Comparison of ENCODE assay signal across 24 mouse cellular contexts in genomic region chr4:141796356-141796755, GRCm38 (mm10). TPM values are rescaled to one million over a fixed set of nuclear protein-coding genes. Genes with fewer than 3 reads are reported as not detected.
A peak's percentile ranks its signal among the peaks of the same experiment; 100 is the strongest.
DNase-seq lines count a peak whose midpoint lies in the region; ATAC-seq lines count a peak whose summit lies in the region.
"Had no signal": no experiment of that assay in that cellular context is flagged by ENCODE, and none has a peak within 500 bp of the region (broad histone marks: within the 10 kb centered on the region; RNA-seq: fewer than 3 reads in every experiment).

No protein-coding gene starts in this region.

- no peak overlapping the region for H3K9ac ChIP-seq in heart, embryonic 12.5 days
- H3K9ac ChIP-seq: embryonic facial prominence, embryonic 15.5 days; hindbrain, embryonic 14.5 days; liver, embryonic 14.5 days; midbrain, embryonic 15.5 days had no signal

- no peak overlapping the region for H3K27ac ChIP-seq in heart, embryonic 12.5 days (ENCODE audit: poor library complexity, severe bottlenecking)
- H3K27ac ChIP-seq: embryonic facial prominence, embryonic 15.5 days; forebrain, embryonic 10.5 days; hindbrain, embryonic 14.5 days; liver, embryonic 14.5 days; midbrain, embryonic 15.5 days had no signal

- DNase-seq in adrenal gland, postnatal 14 days, result peak; percentile 40
- no peak for DNase-seq in adrenal gland, postnatal 4 days (ENCODE audit: low spot score in 2 of 2)
- peak; percentile 90 for DNase-seq in heart, adult 11 months
- peak; percentile 24 to 62 for DNase-seq in kidney, postnatal 25 days
- DNase-seq in kidney, adult 18-20 months, result no peak
- DNase-seq in ovary, postnatal 36 days (ENCODE audit: low spot score), result peak; percentile 42
- DNase-seq in ovary, postnatal 14 days (ENCODE audit: low spot score), result no peak
- DNase-seq: gastrocnemius, adult 2 months; heart, postnatal 14 days; left cerebral cortex, postnatal 4 days; lung, postnatal 10 days; right cerebral cortex, adult 18-20 months had no signal

- no peak overlapping the region for H3K4me2 ChIP-seq in heart, embryonic 12.5 days
- H3K4me2 ChIP-seq: embryonic facial prominence, embryonic 15.5 days; hindbrain, embryonic 14.5 days; midbrain, embryonic 15.5 days had no signal

- H3K4me3 ChIP-seq in heart, embryonic 12.5 days, result no peak overlapping the region
- H3K4me3 ChIP-seq: embryonic facial prominence, embryonic 15.5 days; forebrain, embryonic 10.5 days; gastrocnemius, adult 2 months; midbrain, embryonic 15.5 days had no signal

- peaks cover 9% of the 10 kb centered on the region; the same call in 1 of the 2 replicates for H3K4me1 ChIP-seq in heart, embryonic 12.5 days (replicated peaks)

- H3K36me3 ChIP-seq in heart, embryonic 12.5 days, result peaks cover 27% of the 10 kb centered on the region
- H3K36me3 ChIP-seq: midbrain, embryonic 15.5 days had no signal

- H3K9me3 ChIP-seq in heart, embryonic 12.5 days (replicated peaks), result no peaks in the 10 kb centered on the region
- H3K9me3 ChIP-seq: embryonic facial prominence, embryonic 15.5 days; forebrain, embryonic 10.5 days; midbrain, embryonic 15.5 days had no signal

- H3K27me3 ChIP-seq in heart, embryonic 12.5 days (replicated peaks), result no peaks in the 10 kb centered on the region
- H3K27me3 ChIP-seq: embryonic facial prominence, embryonic 15.5 days; midbrain, embryonic 15.5 days had no signal

- no peak for ATAC-seq in heart, embryonic 12.5 days (ENCODE audit: insufficient number of reproducible peaks, low FRiP score)
- ATAC-seq: intestine, postnatal 0 days; midbrain, embryonic 15.5 days had no signal

- WGBS in heart, embryonic 12.5 days, result 81% methylated on average over 7 of the region's 7 CpGs

RNA-seq across cellular contexts. Expression of gene Casp9, which starts 2.9 kb away (rescaled TPM):
- 15.3 and 17.1 TPM in 2 replicates for total RNA-seq in adrenal gland, postnatal 14 days (2021)
- total RNA-seq in adrenal gland, postnatal 4 days (2021), result 10 to 100 TPM; 31.5 to 32.4 TPM
- polyA plus RNA-seq in heart, embryonic 12.5 days (2016; fragmentation: Nextera tagmentation; extraction: Ambion mirVana), result 21.1 and 21.6 TPM in 2 replicates

RNA-seq across cellular contexts. Expression of gene Dnajc16, which starts 5.6 kb away (rescaled TPM):
- total RNA-seq in adrenal gland, postnatal 14 days (2021), result 16.6 and 20.7 TPM in 2 replicates
- total RNA-seq in adrenal gland, postnatal 4 days (2021), result 10 to 100 TPM; 19.8 to 20.1 TPM
- polyA plus RNA-seq in heart, embryonic 12.5 days (2016; fragmentation: Nextera tagmentation; extraction: Ambion mirVana), result 5.0 and 6.1 TPM in 2 replicates

RNA-seq across cellular contexts. Expression of gene Cela2a, which starts 29.6 kb away (rescaled TPM):
- total RNA-seq in adrenal gland, postnatal 14 days (2021), result 0.56 TPM in 1 of 2 replicates, not detected in the other
- 1,000 to 10,000 TPM in 1 of 2 experiments, under 1 TPM in 1; 0.56 to 1,571 TPM for total RNA-seq in adrenal gland, postnatal 4 days (2021)
- polyA plus RNA-seq in heart, embryonic 12.5 days (2016; fragmentation: Nextera tagmentation; extraction: Ambion mirVana), result not detected in 2 replicates
- total RNA-seq: gastrocnemius, adult 2 months; heart, postnatal 14 days; layer of hippocampus, adult 8-10 months; left cerebral cortex, adult 18-20 months; left cerebral cortex, postnatal 4 days; megakaryocyte, adult 5-6 weeks had no signal
- polyA plus RNA-seq: embryonic facial prominence, embryonic 15.5 days; forebrain, embryonic 10.5 days; hindbrain, embryonic 14.5 days; liver, embryonic 14.5 days; neural tube, embryonic 11.5 days had no signal

RNA-seq across cellular contexts. Expression of gene Ctrc, which starts 49.8 kb away (rescaled TPM):
- not detected in 2 replicates for total RNA-seq in adrenal gland, postnatal 14 days (2021)
- 10 to 100 TPM in 1 of 2 experiments, not detected in 1; 54.8 TPM for total RNA-seq in adrenal gland, postnatal 4 days (2021)
- not detected in 2 replicates for polyA plus RNA-seq in heart, embryonic 12.5 days (2016; fragmentation: Nextera tagmentation; extraction: Ambion mirVana)
- total RNA-seq: gastrocnemius, adult 2 months; heart, adult 8-10 months; heart, postnatal 14 days; layer of hippocampus, adult 8-10 months; left cerebral cortex, adult 18-20 months; left cerebral cortex, postnatal 4 days; megakaryocyte, adult 5-6 weeks had no signal
- polyA plus RNA-seq: embryonic facial prominence, embryonic 15.5 days; forebrain, embryonic 10.5 days; hindbrain, embryonic 14.5 days; intestine, postnatal 0 days; liver, embryonic 14.5 days; midbrain, embryonic 15.5 days; neural tube, embryonic 11.5 days had no signal

RNA-seq across cellular contexts. Expression of gene Agmat, which starts 49.9 kb away (rescaled TPM):
- total RNA-seq in adrenal gland, postnatal 14 days (2021), result 13.4 and 32.2 TPM in 2 replicates
- total RNA-seq in adrenal gland, postnatal 4 days (2021), result 10 to 100 TPM in 1 of 2 experiments, 1 to 10 TPM in 1; 4.9 to 13.6 TPM
- 0.92 and 1.3 TPM in 2 replicates for polyA plus RNA-seq in heart, embryonic 12.5 days (2016; fragmentation: Nextera tagmentation; extraction: Ambion mirVana)
- total RNA-seq: gastrocnemius, adult 2 months; layer of hippocampus, adult 8-10 months; left cerebral cortex, postnatal 4 days; megakaryocyte, adult 5-6 weeks had no signal
- polyA plus RNA-seq: forebrain, embryonic 10.5 days; midbrain, embryonic 15.5 days; neural tube, embryonic 11.5 days had no signal

Comparison
In these comparisons a context has a peak if more than half of its experiments do, and no peak if none do; other contexts are left out.
1. DNase-seq: peak in adrenal gland, postnatal 14 days (single experiment), heart, adult 11 months (single experiment), kidney, postnatal 25 days (2 of 2) and ovary, postnatal 36 days (single experiment); none in adrenal gland, postnatal 4 days (0 of 2), kidney, adult 18-20 months (single experiment) and ovary, postnatal 14 days (single experiment).